Mouse (Mus musculus) midbrain, embryonic 13.5 days (tissue): ENCODE measurements around the gene Zswim3. TPM values are rescaled to one million over a fixed set of nuclear protein-coding genes. Genes with fewer than 3 reads are reported as not detected.

ENCODE experiments used
- ATAC-seq: fragments of 200-750 bp; cut with Nextera tagmentation; 2 replicates; pipeline ENCODE4 v1.8.0; 2017; ENCODE audit warnings: mild to moderate bottlenecking, moderate TSS enrichment, moderate library complexity
- H3K27ac ChIP-seq: fragments of 300-500 bp; sonication (generic); 2 replicates; pipeline ENCODE4 v1.5.1; 2015; ENCODE audit warnings: inconsistent platforms, mild to moderate bottlenecking, moderate library complexity
- H3K27me3 ChIP-seq: fragments of 300-500 bp; sonication (generic); 2 replicates; pipeline ENCODE4 v1.6.1; 2015; ENCODE audit warnings: mild to moderate bottlenecking, inconsistent platforms
- H3K36me3 ChIP-seq: fragments of 300-500 bp; sonication (generic); 2 replicates; pipeline ENCODE4 v1.6.1; 2015; ENCODE audit warnings: mild to moderate bottlenecking, inconsistent platforms
- H3K4me1 ChIP-seq: fragments of 300-500 bp; sonication (generic); replicated peaks from 2 replicates; pipeline ENCODE4 v1.6.1; 2015; ENCODE audit warnings: inconsistent platforms
- H3K4me2 ChIP-seq: fragments of 300-500 bp; sonication (generic); replicated peaks from 2 replicates; pipeline ENCODE4 v1.6.1; 2015; ENCODE audit warnings: moderate library complexity, mild to moderate bottlenecking, inconsistent platforms
- H3K4me3 ChIP-seq: fragments of 300-500 bp; sonication (generic); replicated peaks from 2 replicates; pipeline ENCODE4 v1.5.1; 2015; ENCODE audit warnings: mild to moderate bottlenecking, inconsistent platforms
- H3K9ac ChIP-seq: fragments of 300-500 bp; sonication (generic); replicated peaks from 2 replicates; pipeline ENCODE4 v1.6.1; 2015; ENCODE audit warnings: mild to moderate bottlenecking, inconsistent platforms
- H3K9me3 ChIP-seq: fragments of 300-500 bp; sonication (generic); 2 replicates; pipeline ENCODE4 v1.6.1; 2016; ENCODE audit warnings: mild to moderate bottlenecking, inconsistent platforms
- WGBS: fragments of 180-500 bp; shearing (Covaris S2); methylation state at CpG from one replicate; pipeline ENCODE4 v1.1.7; 2015; 5-methylcytosine and 5-hydroxymethylcytosine counted together
- polyA plus RNA-seq: library from polyadenylated mRNA; unstranded; fragments of >200 nt; fragmentation: Nextera tagmentation; extraction: Ambion mirVana; gene quantifications from 2 replicates; pipeline ENCODE4 v1.2.1, GENCODE M21; 2015

Zswim3 gene
- polyA plus RNA-seq, 1 experiment from 2014 or later: 15.2 TPM

GRCm38 (mm10) chr2:164817703-164818102, 12.8 kb downstream of the Zswim3 start:
- no peak overlapping the region for H3K4me3 ChIP-seq
- no peaks in the 10 kb centered on the region for H3K9me3 ChIP-seq
- no peak overlapping the region for H3K4me2 ChIP-seq
- H3K36me3 ChIP-seq: peaks cover 42% of the 10 kb centered on the region
- no peak overlapping the region for H3K27ac ChIP-seq
- peaks cover 8% of the 10 kb centered on the region for H3K4me1 ChIP-seq
- no peaks in the 10 kb centered on the region for H3K27me3 ChIP-seq
- ATAC-seq: no peak
- WGBS: 86% methylated on average over 5 of the region's 5 CpGs
- no peak overlapping the region for H3K9ac ChIP-seq

GRCm38 (mm10) chr2:164821060-164821459, 16.2 kb downstream of the Zswim3 start:
- Histone ChIP-seq H3K9ac (no peak overlapping the region), H3K4me3 (no peak overlapping the region), H3K27me3 (no peaks in the 10 kb centered on the region), H3K27ac (no peak overlapping the region), H3K36me3 (peaks cover 40% of the 10 kb centered on the region), H3K9me3 (no peaks in the 10 kb centered on the region), H3K4me1 (peaks cover 19% of the 10 kb centered on the region), H3K4me2 (no peak overlapping the region)
- 83% methylated on average over 6 of the region's 6 CpGs for WGBS
- ATAC-seq: no peak

DNA sequence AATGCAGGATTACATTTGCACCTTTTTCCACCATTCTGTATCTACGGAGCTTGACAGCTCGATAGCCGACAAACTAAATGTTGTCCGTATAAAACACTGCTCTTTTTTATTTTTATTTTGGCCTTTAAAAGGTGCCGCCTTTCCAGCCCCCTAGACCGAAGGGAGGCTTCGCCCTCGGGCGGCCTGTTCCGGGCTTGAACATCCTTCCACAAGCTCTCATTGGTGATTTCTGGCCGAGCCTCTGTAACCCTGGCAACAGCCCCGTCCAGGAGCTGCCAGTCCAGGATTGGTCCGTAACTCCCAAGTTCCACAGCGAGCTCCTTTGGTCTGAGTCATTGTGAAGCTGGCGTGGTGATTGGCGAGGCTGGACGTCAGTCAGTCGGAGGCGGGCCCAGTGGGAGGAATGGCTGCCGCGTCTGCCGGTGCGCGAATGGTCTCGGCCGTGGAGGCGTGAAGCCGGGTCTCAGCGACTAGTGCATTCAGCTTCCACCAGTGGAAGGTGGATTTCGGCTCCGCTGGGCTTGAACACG, 17.8 kb downstream of the Zswim3 start, which contains the start of gene Zswim1:
Zswim1 (plus strand) TSS at position 51 of the 530 bp plus-strand sequence.
- H3K4me1 ChIP-seq: peaks cover 23% of the 10 kb centered on the region
- H3K27me3 ChIP-seq: no peaks in the 10 kb centered on the region
- 2% methylated on average over 32 of the region's 32 CpGs for WGBS
- peak within 1 kb of the TSS; percentile 77 for H3K9ac ChIP-seq
- peak within 1 kb of the TSS; percentile 58 for H3K4me2 ChIP-seq
- no peaks in the 10 kb centered on the region for H3K9me3 ChIP-seq
- peak within 1 kb of the TSS; percentile 93 for H3K27ac ChIP-seq
- H3K4me3 ChIP-seq: peak within 1 kb of the TSS; percentile 74
- peaks cover 56% of the 10 kb centered on the region for H3K36me3 ChIP-seq
- peak; percentile 100 for ATAC-seq

DNA sequence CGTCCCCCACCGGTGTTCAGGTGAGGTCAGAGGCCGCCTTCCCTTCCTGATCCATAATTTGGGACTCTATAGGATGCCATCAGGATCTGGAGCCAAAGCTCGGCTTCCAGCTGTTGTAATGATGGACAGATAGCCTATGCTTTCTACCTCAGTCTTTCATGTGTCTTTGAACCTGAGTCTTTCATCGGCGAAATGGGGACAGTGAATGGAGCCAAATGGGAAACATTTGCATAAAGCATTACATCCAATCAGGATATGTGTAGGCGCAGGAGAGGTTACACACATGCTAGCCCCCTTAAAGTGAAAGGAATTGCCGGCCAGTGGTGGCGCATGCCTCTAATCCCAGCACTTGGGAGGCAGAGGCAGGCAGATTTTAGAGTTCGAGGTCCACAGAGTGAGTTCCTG, 18.3 kb downstream of the Zswim3 start:
- Histone ChIP-seq H3K36me3 (peaks cover 61% of the 10 kb centered on the region), H3K9ac (peak overlapping the region; percentile 77), H3K9me3 (no peaks in the 10 kb centered on the region), H3K27ac (peak overlapping the region; percentile 93), H3K4me1 (peaks cover 23% of the 10 kb centered on the region), H3K4me2 (peak overlapping the region; percentile 58), H3K4me3 (peak overlapping the region; percentile 74), H3K27me3 (no peaks in the 10 kb centered on the region)
- peak; percentile 72 for ATAC-seq
- WGBS: 3% methylated on average over 10 of the region's 10 CpGs

DNA sequence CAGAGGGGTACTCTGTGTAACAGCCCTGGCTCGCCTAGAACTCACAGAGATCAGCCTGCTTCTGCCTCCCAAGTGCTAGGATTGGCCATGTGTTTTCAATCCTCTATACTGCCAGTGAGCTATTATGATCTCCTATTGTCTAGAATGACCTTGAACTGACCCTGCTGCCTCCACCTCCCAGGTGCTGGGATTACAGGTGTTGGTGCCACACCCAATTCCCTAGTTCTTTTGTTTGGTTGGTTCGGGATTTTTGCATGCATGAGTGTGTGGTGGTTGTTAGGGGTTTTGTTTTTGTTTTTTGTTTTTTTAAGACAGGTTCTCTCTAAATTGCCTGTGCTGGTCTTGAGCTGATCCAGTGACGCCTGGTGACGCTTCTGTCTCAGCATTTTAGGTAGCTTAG, 19.1 kb downstream of the Zswim3 start:
- 98% methylated on average over 4 of the region's 4 CpGs for WGBS
- ATAC-seq: no peak
- H3K4me2 ChIP-seq: peak overlapping the region; percentile 58
- H3K27me3 ChIP-seq: no peaks in the 10 kb centered on the region
- H3K36me3 ChIP-seq: peaks cover 69% of the 10 kb centered on the region
- no peak overlapping the region for H3K27ac ChIP-seq
- H3K4me1 ChIP-seq: peaks cover 23% of the 10 kb centered on the region
- no peaks in the 10 kb centered on the region for H3K9me3 ChIP-seq
- H3K9ac ChIP-seq: no peak overlapping the region
- H3K4me3 ChIP-seq: peak overlapping the region; percentile 74

DNA sequence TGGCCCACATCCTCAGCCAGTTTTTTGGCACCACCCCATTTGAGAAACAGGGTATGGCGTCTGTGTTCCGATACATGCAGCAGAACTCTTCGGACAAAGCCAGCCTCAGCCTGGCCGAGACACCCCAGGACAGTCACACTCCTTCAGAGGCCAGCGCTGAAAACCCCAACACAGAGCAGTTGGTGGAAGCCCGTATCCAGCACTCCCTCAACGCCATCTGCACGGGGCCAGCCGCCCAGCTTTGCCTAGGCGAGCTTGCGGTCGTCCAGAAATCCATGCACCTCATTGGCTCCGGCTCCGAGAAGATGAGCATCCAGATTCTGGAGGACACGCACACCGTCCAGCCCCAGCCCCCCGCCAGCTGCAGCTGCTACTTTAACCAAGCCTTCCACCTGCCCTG, 20.6 kb downstream of the Zswim3 start:
- H3K4me1 ChIP-seq: peaks cover 23% of the 10 kb centered on the region
- no peak for ATAC-seq
- peaks cover 60% of the 10 kb centered on the region for H3K36me3 ChIP-seq
- no peak overlapping the region for H3K4me3 ChIP-seq
- H3K4me2 ChIP-seq: no peak overlapping the region
- H3K27me3 ChIP-seq: no peaks in the 10 kb centered on the region
- 95% methylated on average over 17 of the region's 17 CpGs for WGBS
- no peak overlapping the region for H3K9ac ChIP-seq
- H3K27ac ChIP-seq: no peak overlapping the region
- H3K9me3 ChIP-seq: no peaks in the 10 kb centered on the region

- no peak for ATAC-seq
- 87% methylated on average over 16 of the region's 16 CpGs for WGBS
- H3K9ac ChIP-seq: 0 out of 2 replicates have a peak overlapping the region, but pooled peaks have one; percentile 16
Observed at GRCm38 (mm10) chr2:164827146-164827850, 22.4 kb downstream of the Zswim3 start.

DNA sequence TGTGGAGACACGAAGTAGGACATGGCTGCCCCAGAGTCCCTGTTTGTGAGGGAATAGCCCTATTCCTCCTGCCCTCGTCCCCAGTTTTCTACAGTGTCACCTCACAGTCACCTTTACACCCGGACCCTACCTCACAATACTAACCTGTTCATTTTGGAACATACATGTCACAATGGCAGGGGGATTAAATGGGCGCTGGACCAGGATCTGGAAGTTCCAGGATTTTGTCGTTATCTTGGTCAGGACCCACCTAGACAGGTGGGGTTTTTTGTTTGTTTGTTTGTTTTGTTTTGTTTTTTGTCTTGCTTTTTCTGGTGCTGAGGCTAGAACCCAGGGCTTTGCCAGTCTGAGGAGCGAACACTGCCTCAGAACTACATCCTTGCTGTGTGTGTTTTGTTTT, 23.5 kb downstream of the Zswim3 start, which contains the start of gene Spata25:
Spata25 (minus strand) TSS at position 101 of the 400 bp plus-strand sequence.
- Histone ChIP-seq H3K9ac (no peak within 1 kb of the TSS), H3K27ac (no peak within 1 kb of the TSS), H3K4me2 (no peak within 1 kb of the TSS), H3K4me3 (no peak within 1 kb of the TSS), H3K36me3 (peaks cover 47% of the 10 kb centered on the region), H3K27me3 (no peaks in the 10 kb centered on the region), H3K4me1 (peaks cover 22% of the 10 kb centered on the region), H3K9me3 (no peaks in the 10 kb centered on the region)
- no peak for ATAC-seq
- WGBS: 90% methylated on average over 6 of the region's 6 CpGs

More at GRCm38 (mm10) chr2:164827146-164827850, 22.4 kb downstream of the Zswim3 start:
- H3K27me3 ChIP-seq: no peaks in the 10 kb centered on the region
- H3K4me2 ChIP-seq: no peak overlapping the region
- peaks cover 47% of the 10 kb centered on the region for H3K36me3 ChIP-seq
- H3K4me1 ChIP-seq: peaks cover 18% of the 10 kb centered on the region
- no peaks in the 10 kb centered on the region for H3K9me3 ChIP-seq
- H3K27ac ChIP-seq: no peak overlapping the region
- H3K4me3 ChIP-seq: no peak overlapping the region

- Histone ChIP-seq H3K9ac (no peak overlapping the region), H3K4me1 (peaks cover 18% of the 10 kb centered on the region), H3K27ac (no peak overlapping the region), H3K9me3 (no peaks in the 10 kb centered on the region), H3K4me2 (no peak overlapping the region), H3K36me3 (peaks cover 47% of the 10 kb centered on the region), H3K4me3 (no peak overlapping the region), H3K27me3 (no peaks in the 10 kb centered on the region)
- WGBS: 94% methylated on average over 1 of the region's 1 CpGs
- no peak for ATAC-seq
Observed at GRCm38 (mm10) chr2:164829090-164829489, 24.2 kb downstream of the Zswim3 start.

- Histone ChIP-seq H3K27ac (no peak overlapping the region), H3K4me3 (no peak overlapping the region), H3K9me3 (no peaks in the 10 kb centered on the region), H3K4me1 (peaks cover 30% of the 10 kb centered on the region), H3K36me3 (peaks cover 35% of the 10 kb centered on the region), H3K27me3 (no peaks in the 10 kb centered on the region), H3K4me2 (no peak overlapping the region), H3K9ac (no peak overlapping the region)
- ATAC-seq: no peak
- WGBS: 86% methylated on average over 10 of the region's 10 CpGs
Observed at GRCm38 (mm10) chr2:164831029-164831428, 26.1 kb downstream of the Zswim3 start.

DNA sequence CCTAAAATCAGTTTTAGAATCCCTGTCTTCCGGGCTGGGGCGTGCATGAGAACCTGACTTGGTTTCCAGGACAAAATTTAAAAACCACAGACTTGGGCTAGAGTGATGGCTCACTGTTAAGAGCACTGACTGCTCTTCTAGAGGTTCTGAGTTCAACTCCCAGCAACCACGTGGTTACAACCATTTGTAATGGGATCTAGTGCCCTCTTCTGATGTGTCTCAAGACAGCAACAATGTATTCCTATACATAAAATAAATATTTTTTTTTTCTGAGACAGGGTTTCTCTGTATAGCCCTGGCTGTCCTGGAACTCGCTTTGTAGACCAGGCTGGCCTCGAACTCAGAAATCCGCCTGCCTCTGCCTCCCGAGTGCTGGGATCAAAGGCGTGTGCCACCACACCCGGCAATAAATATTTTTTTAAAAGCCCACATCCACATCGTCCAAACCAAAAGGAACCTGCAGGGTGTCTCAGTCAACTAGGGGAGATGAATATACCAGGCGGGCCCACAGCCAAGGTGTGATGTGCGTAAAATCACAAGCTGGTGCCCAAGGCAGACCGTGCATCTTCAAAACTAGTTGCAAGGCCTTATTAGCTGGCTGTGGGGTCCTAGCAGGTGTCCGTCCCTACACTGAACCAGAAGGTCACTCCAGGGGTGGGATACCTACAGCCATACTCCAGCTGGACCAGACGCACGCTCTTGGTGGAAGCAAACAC, 27.3 kb downstream of the Zswim3 start:
- Histone ChIP-seq H3K36me3 (peaks cover 33% of the 10 kb centered on the region), H3K9me3 (no peaks in the 10 kb centered on the region), H3K27ac (0 out of 2 replicates have a peak overlapping the region, but pooled peaks have one; percentile 74), H3K4me1 (peaks cover 27% of the 10 kb centered on the region), H3K27me3 (no peaks in the 10 kb centered on the region), H3K9ac (peak overlapping the region; percentile 83), H3K4me3 (peak overlapping the region; percentile 70), H3K4me2 (peak overlapping the region; percentile 99)
- no peak; the same call in 1 of the 2 replicates for ATAC-seq
- 65% methylated on average over 16 of the region's 16 CpGs for WGBS

DNA sequence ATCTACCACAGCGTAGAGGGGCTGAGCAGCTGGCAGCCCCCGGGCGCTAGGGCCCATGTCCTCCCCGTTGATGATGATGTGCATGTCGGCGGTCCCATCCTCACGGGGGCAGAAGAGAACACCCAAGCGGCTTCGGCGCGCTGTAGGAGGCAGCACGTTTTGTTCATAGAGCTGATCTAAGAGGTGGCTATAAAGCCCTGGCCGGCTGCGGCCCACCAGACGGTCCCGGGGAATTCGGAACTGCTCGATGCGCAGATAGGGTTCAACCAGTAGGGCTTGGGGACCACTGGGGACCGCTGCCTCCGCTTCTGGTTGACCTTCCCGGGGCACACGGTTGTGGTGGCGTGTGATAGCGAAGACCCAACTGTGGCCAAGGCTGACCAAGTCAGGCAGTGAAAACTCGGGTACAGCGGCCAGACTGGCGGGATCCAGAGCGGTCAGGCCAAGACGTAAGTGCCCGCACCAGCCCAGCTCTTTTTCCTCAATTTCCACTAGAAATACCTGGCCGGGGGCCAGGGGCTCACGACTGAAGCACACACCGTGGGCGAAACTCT, 27.9 kb downstream of the Zswim3 start, which contains the start of gene Ctsa:
Ctsa (plus strand) TSS at position 126 of the 554 bp plus-strand sequence.
- H3K27ac ChIP-seq: peak within 1 kb of the TSS; percentile 74
- H3K4me2 ChIP-seq: peak within 1 kb of the TSS; percentile 99
- WGBS: 1% methylated on average over 35 of the region's 35 CpGs
- ATAC-seq: peak; percentile 69
- H3K27me3 ChIP-seq: no peaks in the 10 kb centered on the region
- peak within 1 kb of the TSS; percentile 83 for H3K9ac ChIP-seq
- peaks cover 28% of the 10 kb centered on the region for H3K36me3 ChIP-seq
- peak within 1 kb of the TSS; percentile 70 for H3K4me3 ChIP-seq
- H3K4me1 ChIP-seq: peaks cover 27% of the 10 kb centered on the region
- H3K9me3 ChIP-seq: no peaks in the 10 kb centered on the region
